Mouse (Mus musculus): ENCODE measurements around the gene Jarid2.

The Jarid2 gene

DNA sequence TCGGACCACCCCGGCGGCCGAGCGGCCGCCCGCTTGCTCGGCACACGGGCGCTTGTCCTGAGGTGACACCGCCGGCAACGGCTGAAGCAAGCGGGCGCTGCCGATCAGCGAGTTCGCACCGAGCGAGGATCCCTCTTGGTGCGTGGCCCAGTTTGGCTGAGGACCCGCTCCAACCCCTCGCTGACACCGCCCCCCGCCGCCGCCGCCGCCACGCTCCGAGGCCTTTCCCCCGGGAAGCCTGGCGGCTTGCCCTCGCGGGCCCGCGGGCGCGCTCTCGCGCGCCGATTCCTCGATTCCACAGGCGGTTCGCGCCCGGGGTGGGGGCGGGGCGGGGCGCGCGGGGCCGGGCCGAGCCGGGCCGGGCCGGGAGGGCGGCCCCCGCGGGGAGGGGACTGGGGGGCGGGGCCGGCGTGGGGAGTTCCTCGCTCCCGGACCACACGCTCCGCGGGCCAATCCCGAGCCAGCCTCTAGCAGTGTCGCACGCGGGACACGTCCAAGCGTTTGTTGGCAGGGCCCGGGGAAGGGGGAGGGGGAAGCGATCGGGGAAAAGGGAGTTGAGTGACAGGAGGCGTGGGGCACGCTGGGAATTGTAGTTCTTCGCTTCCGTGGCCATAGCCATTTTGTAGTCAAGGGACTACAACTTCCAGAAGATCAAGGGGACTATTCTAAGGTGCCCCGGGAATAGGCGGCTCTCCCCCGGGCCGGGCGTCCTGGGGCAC lies 1.0 kb downstream of the Jarid2 start:
- DNase-seq, result peak; percentile 100

DNA sequence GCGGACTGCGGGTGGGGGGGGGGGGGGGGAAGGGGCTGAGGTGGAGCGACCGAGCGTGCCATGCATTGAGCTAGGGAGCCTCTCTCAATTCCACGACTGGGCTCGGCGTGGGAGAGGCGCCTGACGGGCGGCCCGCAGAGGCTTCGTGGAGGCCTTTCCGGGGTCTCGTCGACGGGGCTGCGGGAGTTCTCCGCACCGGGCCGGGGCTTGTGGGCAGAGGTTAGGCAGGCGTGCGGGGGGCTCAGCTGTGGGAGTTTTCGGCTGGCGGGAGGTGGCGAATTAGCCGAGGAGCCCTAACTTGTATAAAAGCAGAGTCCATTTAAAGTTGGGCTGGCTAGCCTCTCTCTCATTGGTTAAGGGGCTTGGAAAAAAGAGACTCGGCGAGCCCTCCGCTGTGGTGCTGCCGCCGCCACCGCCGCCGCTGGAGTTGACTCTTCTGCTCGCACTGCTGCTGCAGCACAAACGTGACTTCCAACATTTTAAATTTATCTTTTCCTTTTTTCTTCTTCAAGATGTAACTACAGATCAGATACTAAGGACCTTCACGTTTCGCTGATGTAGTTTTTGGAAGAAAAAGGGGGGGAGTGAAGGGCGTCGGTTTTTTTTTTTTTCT lies 1.8 kb downstream of the Jarid2 start:
- peak; percentile 93 for DNase-seq

DNA sequence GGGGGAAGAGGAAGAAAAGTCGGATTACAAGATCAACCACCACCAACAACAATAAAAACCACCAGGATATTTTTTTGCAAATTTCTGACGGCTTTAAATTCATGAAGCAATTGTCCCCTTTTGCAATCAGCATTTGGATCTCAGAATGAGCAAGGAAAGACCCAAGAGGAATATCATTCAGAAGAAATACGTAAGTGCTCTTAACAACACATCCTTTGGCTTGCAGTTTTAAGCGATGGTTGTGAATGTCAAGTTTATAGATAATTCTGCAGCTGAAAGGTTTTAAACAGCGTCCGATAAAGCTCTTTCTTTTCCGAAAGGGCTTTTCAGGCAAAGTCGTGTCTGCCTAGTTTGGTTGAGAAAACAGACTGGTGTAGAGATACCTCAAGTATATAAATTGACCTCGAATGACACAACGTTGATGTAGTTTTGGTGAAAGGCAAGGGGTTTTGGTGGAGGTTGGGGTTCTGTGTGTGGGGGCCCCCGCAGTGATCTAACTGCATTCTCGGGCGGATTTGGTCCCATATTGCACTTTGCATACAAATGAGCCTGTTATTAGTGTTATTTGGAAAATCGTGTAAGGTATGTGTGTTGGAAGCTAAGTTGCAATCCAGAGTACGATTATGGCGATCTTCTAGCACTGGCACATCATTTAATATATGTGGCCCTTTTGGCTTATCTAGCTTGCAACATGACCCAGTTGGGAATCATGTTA lies 2.6 kb downstream of the Jarid2 start:
- DNase-seq, result no peak

DNA sequence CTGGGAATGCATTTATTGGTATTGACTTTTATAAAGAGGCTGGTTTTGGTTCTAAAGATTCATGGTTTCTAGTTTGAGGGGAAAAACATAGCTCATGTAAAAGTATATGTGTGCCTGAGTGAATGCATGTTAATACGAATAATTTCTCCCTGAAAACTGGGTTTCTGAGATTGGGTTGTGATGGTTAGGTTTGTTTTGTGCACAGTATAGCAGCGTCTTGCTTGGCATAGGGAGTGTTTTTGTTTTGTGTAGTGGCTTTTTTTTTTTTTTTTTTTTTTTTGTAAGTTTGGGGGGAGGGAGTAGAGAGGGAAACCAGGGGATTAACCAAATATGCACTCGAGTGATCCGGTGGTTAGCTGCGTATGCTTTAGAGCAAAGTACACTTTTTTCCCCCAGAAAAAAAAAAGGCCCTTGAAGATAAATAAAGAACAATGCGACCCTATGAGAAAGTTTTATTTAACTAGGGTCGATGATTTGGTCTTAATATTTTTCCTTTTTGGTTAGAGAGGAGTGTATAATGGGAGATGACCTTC lies 3.2 kb downstream of the Jarid2 start:
- DNase-seq, result no peak

DNA sequence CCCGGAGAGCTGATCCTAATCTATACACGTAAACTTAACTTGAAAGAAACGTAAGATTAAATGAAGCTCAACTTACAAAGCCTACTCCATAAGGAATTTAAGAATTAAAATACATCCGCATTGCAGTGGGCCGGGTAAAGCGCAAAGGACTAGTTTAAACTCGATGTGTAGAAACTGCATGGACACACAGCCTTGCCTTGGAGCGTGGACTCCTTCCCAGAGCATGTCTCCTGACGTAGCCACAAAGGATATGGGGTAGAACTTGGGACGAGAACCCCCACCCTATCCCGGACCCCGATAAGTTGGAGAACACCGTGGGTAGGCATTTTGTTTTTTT lies 3.7 kb downstream of the Jarid2 start:
- DNase-seq, result no peak

DNA sequence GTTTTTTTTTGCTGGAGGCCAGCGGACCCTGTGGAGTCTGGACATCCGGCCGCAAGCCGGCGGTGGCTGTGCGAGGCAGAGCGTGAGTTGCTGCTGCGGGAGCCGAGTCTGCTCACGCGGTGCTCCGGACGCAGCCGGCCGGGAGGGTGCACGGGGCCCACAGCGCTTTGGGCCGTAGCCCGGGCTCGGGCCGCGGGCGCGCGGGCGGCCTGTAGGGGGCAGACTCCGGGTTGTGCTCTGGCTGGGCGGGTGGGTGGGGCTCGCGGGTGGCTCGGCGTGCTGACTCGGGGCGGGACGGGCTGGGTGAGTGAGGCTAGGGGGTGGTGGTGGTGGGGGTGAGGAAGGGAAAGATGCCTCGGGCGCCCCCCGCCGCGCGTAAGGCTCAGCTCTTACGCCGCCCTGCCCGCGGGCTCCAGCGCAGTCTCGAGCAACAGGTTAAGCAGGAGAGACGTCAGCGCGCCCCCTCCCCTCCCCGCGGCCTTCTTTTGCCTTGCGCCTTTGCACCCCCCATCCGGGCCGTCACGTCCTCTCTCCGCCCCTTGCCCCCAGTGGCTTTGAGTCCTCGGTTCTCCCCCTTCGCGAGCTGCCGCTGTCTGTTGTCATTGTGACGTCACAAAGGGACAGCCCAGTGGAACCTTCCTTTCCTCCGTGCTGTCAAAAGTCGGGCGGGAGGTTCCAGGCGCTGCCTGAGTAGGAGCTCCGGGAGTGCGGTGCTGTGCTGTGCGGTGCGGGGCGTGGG lies 4.3 kb downstream of the Jarid2 start:
- peak; percentile 92 for DNase-seq

DNA sequence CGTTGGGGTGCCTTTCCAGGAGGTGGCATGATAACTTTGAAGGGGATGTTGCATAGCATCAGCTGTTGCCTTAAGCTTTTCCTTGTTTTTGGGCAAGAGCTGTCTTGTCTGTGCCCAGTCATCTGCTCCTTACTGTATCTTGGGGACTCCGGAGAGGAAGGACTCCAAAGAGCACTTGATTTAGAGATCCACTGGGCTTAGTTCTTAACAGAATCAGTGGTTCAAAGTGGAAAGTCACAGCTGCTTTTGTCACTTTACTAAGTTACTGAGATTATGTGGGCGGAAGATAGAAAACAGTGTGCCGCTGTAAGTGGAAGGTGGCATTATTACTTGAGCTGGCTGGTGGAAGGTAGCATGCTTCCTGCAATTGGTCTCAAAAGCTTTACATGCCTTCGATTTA lies 5.2 kb downstream of the Jarid2 start:
- no peak for DNase-seq

DNA sequence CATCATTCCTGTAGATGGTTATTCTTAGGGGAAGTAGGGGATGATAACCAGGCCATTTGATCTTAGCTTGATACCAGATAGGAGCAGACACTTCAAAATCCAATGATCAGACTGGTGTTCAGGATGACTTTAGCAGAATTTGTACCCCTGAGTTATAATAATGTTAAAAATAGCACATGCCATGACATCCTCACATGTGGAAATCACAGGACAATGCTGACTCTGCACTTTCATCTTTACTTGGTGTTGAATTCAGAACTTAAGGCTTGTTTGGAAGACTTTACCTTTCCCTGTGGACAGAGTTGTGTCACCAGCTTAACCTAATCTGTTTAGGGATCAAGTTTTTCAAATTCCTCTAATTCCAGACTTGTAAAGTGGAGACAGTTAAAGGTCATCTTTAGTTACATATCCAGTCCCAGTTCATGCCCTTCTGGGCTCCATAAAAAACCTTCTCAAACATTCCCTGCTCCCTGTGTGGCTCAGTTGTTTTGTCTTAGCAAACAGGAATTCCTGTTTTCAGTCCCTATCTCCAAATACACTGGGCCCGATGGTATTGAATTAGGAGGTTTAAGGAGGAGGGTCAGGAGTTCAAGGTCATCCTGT lies 5.9 kb downstream of the Jarid2 start:
- DNase-seq, result no peak

DNA sequence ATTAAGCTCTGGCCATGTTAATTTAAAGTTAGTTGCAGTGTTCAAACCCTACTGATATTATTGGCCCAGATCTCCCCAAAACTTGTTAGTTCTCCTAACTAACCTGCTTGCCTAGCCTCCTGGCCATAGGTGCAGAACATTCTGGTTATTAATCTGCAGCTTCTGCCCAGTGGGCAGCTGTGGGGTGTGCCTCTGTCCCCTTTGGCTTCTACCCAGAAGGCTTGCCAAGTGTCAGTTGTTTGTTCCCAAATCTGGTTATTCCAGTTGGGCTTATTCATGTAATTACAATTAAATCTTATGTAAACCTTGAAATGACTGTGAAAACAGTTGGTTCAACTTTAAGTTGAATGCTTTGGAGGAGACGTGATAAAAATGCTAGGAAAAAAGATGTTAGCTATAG lies 8.0 kb downstream of the Jarid2 start:
- DNase-seq, result peak; percentile 53

DNA sequence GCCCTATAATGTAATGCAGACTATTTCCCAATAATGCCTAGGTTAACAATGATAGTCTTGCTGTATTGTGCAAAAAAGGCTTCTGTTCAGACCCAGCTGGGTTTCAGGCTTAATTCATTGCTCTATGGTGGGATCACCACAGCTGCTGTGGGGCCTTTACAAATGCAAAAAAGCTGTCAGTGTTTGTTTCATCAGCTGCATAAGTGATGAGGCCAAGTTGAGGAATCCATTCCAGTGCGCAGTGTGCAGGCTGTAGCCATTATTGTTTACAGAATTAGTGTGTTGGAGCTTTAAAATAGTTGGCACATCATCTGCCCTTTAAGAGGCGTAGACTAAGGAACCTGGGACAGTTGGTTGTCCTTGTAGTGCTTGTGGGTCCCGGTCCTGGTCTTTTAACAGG lies 22.5 kb downstream of the Jarid2 start:
- DNase-seq, result no peak

DNA sequence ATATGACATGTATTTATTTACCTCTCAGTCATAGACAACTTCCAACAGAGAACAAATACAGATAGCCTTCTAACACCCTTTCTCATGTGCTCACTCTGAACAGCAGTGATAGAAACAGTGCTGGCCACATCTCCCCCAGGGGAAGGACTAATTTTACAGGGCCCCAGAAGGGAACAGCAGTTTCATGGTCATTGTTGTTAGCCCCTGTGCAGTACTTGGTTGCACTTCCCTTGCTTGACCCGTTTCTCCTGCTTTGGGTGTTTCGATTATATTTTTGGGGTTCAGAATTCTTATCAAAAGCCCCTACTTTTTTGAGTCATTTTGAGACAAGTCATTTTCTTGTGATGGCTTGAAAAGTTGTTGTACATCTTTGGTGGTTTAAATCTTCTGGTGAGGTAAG lies 23.9 kb downstream of the Jarid2 start:
- DNase-seq, result no peak

DNA sequence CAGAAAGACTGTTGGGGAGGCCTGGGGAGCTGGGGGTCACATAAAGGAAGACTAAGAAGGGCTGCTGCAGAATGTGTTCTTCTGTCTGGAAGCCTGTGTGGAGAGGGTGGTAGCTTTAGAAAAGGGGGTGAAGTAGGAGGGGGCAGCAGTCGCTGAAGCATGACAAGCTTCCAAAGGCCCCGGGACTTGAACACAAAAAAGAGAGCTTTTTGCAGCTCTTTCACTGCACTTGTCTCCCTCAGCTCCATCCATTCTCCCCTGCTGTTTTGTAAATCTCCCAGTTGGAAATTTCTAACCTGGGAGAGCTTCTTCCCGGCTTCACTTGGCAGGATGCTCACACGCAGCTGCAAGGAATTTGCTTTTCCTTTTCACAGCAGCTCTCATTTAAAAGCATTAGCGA lies 26.2 kb downstream of the Jarid2 start:
- DNase-seq, result peak; percentile 29

DNA sequence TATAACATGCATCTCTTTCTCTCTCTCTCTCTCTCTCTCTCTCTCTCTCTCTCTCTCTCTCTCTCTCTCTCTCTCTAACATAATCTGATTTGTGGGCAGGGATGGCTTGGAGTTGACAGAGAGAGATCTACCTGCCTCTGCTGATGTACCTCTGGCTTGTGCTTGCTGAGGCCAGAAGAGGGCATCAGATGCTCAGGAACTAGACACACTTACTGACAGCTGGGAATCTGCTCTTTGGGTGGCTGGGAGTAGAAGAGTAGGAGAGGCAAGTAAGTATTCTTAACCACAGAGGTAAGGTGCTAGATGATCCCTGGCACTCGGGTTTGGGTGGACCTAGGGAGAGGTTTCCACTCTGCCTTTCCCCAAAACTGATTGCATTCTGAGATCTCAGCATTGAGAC lies 29.5 kb downstream of the Jarid2 start:
- peak; percentile 22 for DNase-seq

DNA sequence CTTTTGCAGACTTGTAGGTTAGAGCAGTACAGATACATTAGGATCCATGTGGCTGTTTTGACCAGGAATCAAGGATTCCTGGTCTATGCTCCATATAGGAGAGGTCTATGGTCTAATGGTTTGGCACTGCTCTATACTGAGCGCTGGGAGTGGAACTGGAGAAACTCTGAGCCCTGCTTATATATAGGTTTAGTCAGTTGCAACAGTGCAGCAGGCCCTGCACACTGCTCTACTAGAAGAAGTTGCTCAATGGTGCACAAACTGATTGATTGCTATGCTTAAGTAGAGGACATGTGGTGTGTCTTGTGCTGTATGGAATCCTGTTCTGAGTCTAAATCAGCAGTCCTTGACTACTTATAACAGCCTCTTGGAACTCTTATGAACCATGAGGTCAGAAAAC lies 31.5 kb downstream of the Jarid2 start:
- no peak for DNase-seq

DNA sequence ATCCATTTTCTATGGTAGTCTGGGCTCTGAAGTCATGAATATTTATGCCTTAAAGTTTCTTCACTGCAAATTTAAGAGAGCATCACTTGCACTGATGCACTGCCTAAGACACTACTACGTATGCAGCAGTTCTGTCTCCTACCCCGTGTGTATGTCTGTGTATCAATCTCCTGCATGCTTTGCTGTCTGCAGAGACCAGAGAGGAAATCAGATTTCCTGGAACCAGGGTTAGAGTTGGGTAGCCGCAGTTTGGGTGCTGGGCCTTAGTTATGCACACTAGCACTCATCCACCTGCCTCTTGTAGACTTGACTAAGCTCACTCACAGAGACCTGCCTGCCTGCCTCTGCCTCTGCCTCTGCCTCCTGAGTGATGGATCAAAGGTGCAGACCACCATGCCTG lies 33.8 kb downstream of the Jarid2 start:
- no peak for DNase-seq

DNA sequence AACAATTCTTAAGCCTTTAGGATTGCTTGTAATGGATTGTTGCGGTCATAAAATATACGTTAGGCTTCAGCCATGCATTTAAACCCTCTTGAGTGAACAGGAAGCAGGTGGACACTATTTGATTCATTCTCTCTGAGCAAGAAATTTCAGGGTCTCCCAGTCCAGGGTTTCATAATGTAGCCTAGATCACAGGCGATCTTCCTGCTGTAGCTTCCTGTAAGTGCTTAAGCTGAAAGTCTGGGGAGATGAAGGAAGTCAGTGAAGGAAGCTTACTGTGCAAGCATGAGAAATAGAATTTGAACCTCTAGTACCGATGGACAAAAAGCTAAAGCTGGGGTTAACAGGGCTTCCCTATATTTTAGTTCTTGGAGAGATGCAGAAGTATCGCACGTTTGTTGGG lies 38.5 kb downstream of the Jarid2 start:
- DNase-seq, result no peak

DNA sequence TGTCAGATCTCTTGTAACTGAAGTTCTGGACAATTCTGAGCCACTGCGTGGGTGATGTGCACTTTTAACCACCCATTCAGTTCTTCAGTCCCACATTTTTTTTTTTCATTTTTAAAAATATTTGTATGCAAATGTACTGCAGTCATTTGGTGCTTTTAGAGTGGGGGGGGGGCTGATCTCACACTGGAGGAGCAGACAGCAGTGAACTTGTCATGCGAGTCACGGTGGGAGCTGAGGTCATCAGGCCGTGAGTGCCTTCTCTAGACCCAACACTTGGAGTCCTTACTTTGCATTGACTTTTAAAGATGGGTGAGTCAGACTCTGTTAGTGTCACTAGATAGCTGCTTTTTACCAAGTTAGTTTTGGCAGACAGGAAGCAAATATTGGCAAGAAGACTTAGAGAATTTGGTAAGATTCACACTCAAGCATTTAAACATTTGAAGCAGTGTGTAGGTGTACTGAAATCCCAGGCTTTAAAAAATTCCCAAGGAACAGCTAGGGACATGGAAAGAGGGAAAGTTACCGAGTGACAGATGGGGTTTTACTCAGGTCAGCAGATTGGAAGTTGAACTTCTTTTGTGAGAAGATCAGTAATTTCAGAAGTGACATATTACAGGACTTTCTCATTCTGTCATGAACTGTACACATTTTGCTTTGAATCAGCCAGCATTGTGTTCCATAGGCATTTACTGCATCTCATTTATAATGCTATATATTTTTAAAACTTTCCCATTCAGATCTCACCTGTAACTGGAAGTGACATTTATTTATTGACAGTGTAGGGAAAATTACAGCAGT lies 41.7 kb downstream of the Jarid2 start:
- no peak for DNase-seq

DNA sequence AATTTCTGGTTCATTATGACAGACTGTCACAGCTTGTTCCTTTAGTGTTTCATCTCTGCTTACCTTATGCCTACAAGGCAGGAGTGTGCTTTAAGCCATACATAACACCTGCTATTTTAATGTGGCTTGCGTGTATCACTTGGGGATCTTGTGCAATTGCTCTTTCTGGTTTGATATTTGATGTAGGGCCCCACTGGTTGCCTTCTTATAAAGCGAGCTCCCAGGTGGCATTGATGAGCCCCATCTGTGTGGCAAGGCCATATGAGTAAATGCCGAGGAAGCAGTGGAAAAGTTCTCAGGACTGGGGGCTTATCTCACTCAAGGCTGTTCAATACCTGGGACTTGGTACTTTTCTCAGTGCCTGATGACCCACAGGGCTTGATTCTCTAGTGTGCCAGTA lies 43.5 kb downstream of the Jarid2 start:
- no peak for DNase-seq

DNA sequence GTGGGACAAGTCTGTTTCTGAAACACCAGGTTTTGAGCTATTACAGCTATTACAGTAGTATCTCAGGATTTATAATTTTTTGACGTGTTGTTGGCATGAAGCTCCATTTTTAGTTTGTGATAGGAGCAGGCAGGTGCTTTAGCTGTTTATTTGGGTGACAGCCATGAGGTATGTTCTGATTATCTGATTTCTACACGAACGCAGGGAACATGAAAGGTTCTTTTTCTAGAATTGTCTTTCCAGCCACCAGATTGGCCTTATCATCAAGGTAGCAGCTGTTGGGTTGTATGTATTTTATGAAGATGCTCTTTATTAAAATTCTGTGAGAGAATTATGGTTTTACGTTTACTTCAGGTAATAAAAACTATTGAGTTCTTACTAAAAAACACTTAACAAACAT lies 45.1 kb downstream of the Jarid2 start:
- DNase-seq, result no peak

DNA sequence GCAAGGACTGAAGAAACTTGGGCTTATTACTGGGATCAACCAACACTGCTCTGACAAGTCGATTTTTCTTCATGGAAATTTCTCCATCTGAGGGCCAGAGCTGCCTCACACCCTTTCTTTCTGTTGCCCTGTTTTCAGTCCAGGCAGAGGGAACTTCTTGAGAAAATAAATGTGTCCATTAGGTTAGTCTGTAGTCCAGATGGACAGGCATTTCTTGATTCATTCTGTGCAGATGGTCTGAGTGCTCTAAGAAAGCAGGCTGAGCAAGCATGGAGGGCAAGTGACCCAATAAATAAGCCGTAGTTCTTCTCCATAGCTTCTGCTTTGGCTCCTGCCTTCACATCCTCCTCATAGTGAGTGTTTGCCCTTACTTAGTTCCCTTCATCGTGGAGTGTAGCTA lies 46.1 kb downstream of the Jarid2 start:
- no peak for DNase-seq

DNA sequence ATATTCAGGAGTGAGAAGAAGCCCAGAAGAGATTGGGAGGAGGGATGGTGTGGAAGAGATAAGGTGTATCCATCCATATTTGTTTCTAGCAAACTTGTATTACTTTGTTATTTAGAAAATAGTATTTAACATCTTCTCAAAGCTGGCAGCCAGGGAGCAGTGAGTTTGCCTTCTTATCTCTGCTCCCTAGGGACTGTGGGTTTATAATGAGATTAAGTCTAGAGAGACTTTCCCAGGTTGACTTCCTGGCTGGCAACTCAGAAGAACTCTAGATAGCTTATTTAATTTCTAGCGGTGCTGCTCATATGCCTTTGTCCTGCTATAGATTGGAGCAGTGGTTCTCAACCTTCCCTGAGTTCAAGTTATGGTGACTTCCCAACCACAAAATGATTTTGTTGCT lies 51.2 kb downstream of the Jarid2 start:
- no peak for DNase-seq

DNA sequence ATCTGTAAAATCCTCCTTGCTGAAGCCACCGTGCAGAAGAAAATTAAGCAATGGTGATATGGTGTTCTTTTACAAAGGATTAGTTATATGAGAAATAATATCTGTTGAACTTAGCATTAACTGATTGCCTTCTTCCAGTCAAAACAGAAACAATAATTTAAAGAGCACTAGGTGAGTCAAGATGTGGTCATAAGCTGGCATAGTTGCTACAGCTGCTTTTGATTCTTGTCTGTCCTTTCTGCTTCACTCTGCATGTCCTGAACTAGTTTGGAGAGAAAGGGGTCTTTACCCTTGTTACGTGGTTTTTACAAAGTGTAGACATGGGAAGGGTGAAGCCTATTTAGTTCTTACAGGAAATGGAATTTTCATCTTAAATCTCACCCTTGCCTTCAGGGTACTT lies 51.9 kb downstream of the Jarid2 start:
- no peak for DNase-seq

Measured in kidney, postnatal 14 days (tissue).